ENCODE assay signal across 20 mouse cellular contexts in the genomic region with DNA sequence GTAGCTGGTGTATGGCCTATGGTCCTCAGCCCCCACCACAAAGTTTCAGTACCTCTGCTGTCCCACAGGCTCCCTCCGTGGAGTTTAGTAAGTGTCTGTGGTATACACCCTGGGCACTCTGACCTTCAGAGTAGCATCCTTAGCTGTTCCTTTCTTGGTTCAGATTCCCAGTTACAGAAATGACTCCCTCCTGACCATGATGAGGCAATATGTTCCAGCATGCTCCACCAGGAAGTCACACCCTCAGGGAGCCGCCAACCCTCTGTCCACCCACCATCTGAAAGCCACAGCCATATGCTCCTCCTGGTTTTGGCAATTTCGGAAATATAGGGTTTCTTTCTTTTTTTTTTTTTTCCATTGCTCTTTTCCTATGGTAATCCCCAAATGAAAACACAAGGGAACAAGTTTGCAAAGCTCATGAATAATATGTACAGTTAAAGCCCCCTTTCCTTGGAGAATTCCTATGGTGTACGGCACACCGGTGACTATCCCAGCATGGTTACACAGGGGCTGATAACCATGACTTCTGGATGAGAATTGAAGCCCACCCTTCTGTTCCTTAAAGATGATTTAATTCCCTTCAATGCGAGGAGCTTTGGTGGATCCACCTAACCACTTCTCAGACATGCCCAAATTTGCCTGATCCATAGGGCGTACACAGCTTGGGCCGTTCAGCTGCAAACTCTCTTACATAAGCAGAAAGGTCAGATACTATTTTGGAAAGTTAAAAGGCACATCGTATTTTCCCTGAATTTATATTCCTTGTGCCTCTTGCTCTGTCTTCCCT. TPM values are rescaled to one million over a fixed set of nuclear protein-coding genes. Genes with fewer than 3 reads are reported as not detected.
DNase-seq lines count a peak whose midpoint lies in the region; TF ChIP-seq lines count a peak whose summit lies in the region.
"Had no signal": no experiment of that assay in that cellular context is flagged by ENCODE, and none has a peak within 500 bp of the region (broad histone marks: within the 10 kb centered on the region; RNA-seq: fewer than 3 reads in every experiment).

No protein-coding gene starts in this region.

- H3K4me1 ChIP-seq in cerebellum, adult 2 months (ENCODE audit: control insufficient read depth, insufficient read depth, low read length) = peaks cover 22% of the 10 kb centered on the region
- H3K4me1 ChIP-seq: hindbrain, embryonic 12.5 days; intestine, embryonic 15.5 days had no signal

- no peak overlapping the region for H3K27ac ChIP-seq in gastrocnemius, adult 2 months
- peak overlapping the region; percentile 97 for H3K27ac ChIP-seq in cerebellum, adult 2 months (ENCODE audit: insufficient read depth, low read length)
- H3K27ac ChIP-seq: embryonic facial prominence, embryonic 10.5 days; hindbrain, embryonic 12.5 days; intestine, embryonic 15.5 days; limb, embryonic 10.5 days; liver, embryonic 14.5 days; neural tube, embryonic 13.5 days had no signal

- 14% methylated on average over 9 of the region's 9 CpGs for WGBS in cerebellum, adult 2 months

- peak; percentile 27 for DNase-seq in gastrocnemius, adult 2 months
- DNase-seq in gastrocnemius, postnatal 25 days = no peak
- DNase-seq in right cerebral cortex, adult 2 months (ENCODE audit: low spot score in 2 of 2) = peak; percentile 42 to 61
- no peak for DNase-seq in right cerebral cortex, postnatal 10 days (ENCODE audit: low spot score in 2 of 2)
- DNase-seq in cerebellum, adult 2 months = peak; percentile 87 to 96
- DNase-seq in telencephalon, adult 2 months (ENCODE audit: low read depth, low spot score) = peak; percentile 62
- DNase-seq in thymus, postnatal 25 days = no peak
- DNase-seq: adrenal gland, postnatal 10 days; forebrain, postnatal 0 days; heart, adult 18-20 months; lung, postnatal 10 days; thymus, adult 18-20 months had no signal

- no peak for TF ChIP-seq CTCF in gastrocnemius, adult 2 months (IDR thresholded peaks at IDR 0.05)
- no peak for TF ChIP-seq CTCF in cerebellum, adult 2 months (IDR thresholded peaks at IDR 0.05; ENCODE audit: borderline replicate concordance, insufficient read depth, low read depth, low read length)

- peak; percentile 69; the same call in 1 of the 2 replicates for TF ChIP-seq POLR2A in cerebellum, adult 2 months (IDR thresholded peaks at IDR 0.05; ENCODE audit: borderline replicate concordance, insufficient read depth, low read length)

- H3K27me3 ChIP-seq in cerebellum, adult 2 months (ENCODE audit: control insufficient read depth, insufficient read depth, low read length) = no peaks in the 10 kb centered on the region
- H3K27me3 ChIP-seq: intestine, embryonic 15.5 days had no signal

- no peak overlapping the region for H3K4me3 ChIP-seq in gastrocnemius, adult 2 months
- peak overlapping the region; percentile 96 for H3K4me3 ChIP-seq in cerebellum, adult 2 months (replicated peaks; ENCODE audit: insufficient read depth, low read depth, low read length)
- H3K4me3 ChIP-seq: embryonic facial prominence, embryonic 10.5 days; erythroblast, embryonic 14.5 days; hindbrain, embryonic 12.5 days; intestine, embryonic 15.5 days; limb, embryonic 10.5 days; neural tube, embryonic 13.5 days had no signal

- intact Hi-C loops in gastrocnemius, adult 2 months (cut with DNase I) = loop anchor here (10.0 kb wide), 1 partner anchor 80 kb away; no protein-coding TSS in a partner anchor

RNA-seq across cellular contexts. Expression of gene Kdelc2, which starts 39.0 kb away (rescaled TPM):
- 1 to 10 TPM; 4.2 to 5.4 TPM for total RNA-seq in gastrocnemius, adult 2 months (2021)
- 1 to 10 TPM; 5.4 to 5.7 TPM for total RNA-seq in gastrocnemius, postnatal 25 days (2021)
- 3.0 and 3.5 TPM in 2 replicates for polyA plus RNA-seq in cerebellum, adult 2 months (2012; rRNA removed)
- polyA plus RNA-seq: erythroblast, embryonic 14.5 days had no signal

RNA-seq across cellular contexts. Expression of gene Exph5, which starts 43.4 kb away (rescaled TPM):
- total RNA-seq in gastrocnemius, adult 2 months (2021) = 1 to 10 TPM in 1 of 2 experiments, under 1 TPM in 1; 0.67 to 1.6 TPM
- under 1 TPM; 0.54 to 0.95 TPM for total RNA-seq in gastrocnemius, postnatal 25 days (2021)
- 25.2 and 32.7 TPM in 2 replicates for polyA plus RNA-seq in cerebellum, adult 2 months (2012; rRNA removed)
- total RNA-seq: megakaryocyte-erythroid progenitor cell, adult 5-6 weeks had no signal
- polyA plus RNA-seq: erythroblast, embryonic 14.5 days had no signal

RNA-seq across cellular contexts. Expression of gene 4930550C14Rik, which starts 57.3 kb away (rescaled TPM):
- total RNA-seq in gastrocnemius, adult 2 months (2021) = under 1 TPM in 1 of 2 experiments, not detected in 1; 0.39 TPM
- not detected for total RNA-seq in gastrocnemius, postnatal 25 days (2021)
- polyA plus RNA-seq in cerebellum, adult 2 months (2012; rRNA removed) = 0.54 and 0.81 TPM in 2 replicates
- total RNA-seq: heart, adult 18-20 months had no signal

Comparison
In these comparisons a context has a peak if more than half of its experiments do, and no peak if none do; other contexts are left out.
1. DNase-seq: peak in gastrocnemius, adult 2 months (single experiment), right cerebral cortex, adult 2 months (2 of 2), cerebellum, adult 2 months (2 of 2) and telencephalon, adult 2 months (single experiment); none in gastrocnemius, postnatal 25 days (single experiment), right cerebral cortex, postnatal 10 days (0 of 2) and thymus, postnatal 25 days (single experiment).